Mouse (Mus musculus): Measurements from ENCODE around the gene Sf3a3. TPM values are rescaled to one million over a fixed set of nuclear protein-coding genes. Genes with fewer than 3 reads are reported as not detected.
"Not testable (repeated sequence)": the region's sequence is repeated elsewhere in the genome, so short reads cannot be mapped to it uniquely, and the experiment has no call there.

Sf3a3 gene
- total RNA-seq, 2 experiments from 2014 or later = 45.9 to 47.3 TPM

DNA sequence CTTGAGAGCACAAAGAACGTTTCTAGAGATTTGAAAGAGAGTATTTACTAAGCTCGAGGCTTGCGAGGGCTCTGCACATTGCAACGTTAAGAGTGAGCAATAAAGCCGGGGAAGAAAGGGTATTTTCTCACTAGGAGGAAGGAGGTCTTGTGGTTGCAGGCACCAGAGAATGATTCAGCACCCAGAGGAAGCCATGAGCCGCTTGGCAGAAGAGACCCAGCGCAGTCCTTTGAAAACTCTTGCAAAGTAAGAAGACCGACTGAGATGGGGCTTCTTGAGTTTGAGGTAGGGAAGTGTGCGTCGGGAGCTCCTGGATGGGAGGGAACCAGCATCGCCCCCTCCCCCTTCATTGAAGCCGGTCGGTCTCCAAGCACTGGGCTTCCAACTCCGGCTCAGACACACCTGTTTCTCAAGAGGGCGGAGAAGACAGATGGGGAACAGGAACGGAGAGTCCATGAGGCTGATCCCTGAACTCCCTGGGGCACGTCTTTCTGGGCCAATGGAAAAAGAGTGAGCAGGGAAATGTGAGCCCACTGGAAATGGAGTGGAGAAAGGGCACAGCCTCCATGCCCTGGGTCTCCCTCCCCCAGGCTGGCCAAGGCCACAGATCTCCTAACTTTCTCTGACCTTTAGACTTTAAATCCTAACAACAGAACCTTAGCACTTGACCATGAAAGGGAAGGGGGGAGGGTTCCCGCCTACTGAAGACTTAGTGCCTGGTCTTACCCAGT is 18.6 kb upstream of the Sf3a3 start:
- no peak for DNase-seq
- intact Hi-C loops (cut with DNase I) = no loop called here

DNA sequence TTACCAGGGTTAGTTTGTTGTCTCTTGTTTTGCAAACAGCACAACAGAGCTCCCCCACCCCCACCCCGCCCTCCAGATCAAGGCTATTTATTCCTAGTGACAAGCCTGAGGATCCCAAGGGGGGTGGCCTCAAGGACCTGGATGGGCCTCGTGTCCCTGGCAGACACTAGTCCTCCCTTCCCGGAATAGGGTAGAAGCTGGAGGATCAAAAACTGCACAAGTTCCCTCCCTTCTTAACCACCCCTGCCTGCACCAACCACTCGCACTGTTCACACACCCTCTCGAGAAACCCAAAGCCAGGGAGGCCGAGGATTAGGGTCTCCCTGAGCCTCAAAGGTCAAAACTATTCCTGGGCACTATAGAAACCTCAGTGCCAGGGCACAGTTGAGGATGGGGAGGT is 14.8 kb upstream of the Sf3a3 start:
- intact Hi-C loops (cut with DNase I) = no loop called here
- no peak for DNase-seq

DNA sequence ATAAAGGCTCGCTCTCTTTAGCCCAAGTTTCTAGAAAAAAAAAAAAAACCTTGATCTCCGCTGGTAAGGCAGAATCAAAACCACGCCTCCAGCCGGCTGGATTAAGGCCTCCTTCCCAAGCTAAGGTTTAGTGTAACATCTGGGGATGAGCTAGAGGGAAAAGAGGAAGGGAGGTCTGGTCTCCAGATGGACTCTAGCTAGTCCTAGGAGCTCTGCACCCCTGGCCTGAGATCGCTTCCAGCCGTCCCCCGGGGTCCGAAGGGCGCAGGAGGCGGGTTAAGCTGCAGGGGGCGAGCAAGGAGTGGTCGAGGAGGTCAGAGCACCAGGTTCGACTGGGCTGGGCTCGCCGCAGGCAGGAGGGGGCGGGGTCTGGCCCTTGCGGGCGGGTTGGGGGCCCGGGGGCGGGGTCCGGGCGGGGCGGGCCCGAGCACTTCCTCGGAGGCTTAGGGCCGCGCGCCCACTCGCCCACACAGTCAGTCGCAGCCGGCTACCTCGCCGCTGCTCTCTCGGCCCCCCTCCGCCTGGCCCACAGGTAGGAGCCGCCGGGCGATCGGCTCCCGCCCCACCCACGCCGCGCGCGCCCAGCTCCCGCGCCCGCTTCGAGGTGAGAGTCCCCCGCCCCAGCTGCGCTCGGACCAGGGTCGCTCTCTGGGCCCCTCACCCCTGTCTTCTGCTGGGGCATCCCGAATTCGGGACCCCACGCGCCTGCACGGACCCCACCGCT is 14.2 kb upstream of the Sf3a3 start, which contains the start of gene Fhl3:
Gene Fhl3 (plus strand): TSS at position 454 of the 724 bp plus-strand sequence.
- DNase-seq = peak; percentile 51
- intact Hi-C loops (cut with DNase I) = no loop called here

DNA sequence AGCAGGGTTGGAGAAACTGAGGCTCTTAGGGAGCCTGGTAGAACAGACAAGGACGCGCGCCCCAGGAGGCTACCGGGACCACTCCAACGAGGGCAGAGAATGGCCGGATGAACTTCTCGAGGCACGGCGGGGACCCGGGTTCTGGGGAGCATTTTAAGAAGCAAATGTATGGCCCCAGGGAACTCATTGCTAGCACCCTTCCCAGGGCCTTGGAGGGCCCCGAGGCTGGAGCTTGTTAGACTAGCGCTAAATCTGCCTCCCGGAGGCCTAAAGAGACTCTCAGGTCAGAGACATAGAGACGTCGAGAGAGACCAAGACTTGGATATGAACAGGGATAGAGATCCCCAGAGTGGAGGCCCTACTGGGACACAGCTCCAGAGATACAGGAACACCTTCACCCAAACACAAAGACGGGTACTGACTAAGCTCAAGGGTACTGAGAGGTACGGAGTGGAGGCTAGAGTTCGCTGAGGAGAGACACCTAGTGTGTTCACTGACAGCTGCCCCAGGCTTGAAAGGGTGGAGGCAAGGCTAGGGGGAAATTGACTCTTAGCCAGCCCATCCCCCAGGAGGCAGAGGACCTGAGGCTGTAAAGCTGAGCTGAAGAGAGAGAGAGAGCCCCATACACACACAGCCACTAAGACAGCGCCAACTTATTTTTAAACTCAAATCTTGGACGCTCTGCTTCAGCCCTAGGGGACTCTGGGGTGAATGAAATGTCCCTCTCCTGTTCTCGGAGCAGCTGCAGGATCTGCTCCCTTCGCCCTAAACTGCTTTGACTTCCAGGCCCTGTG is 13.3 kb upstream of the Sf3a3 start:
- DNase-seq = peak; percentile 80
- intact Hi-C loops (cut with DNase I) = no loop called here

DNA sequence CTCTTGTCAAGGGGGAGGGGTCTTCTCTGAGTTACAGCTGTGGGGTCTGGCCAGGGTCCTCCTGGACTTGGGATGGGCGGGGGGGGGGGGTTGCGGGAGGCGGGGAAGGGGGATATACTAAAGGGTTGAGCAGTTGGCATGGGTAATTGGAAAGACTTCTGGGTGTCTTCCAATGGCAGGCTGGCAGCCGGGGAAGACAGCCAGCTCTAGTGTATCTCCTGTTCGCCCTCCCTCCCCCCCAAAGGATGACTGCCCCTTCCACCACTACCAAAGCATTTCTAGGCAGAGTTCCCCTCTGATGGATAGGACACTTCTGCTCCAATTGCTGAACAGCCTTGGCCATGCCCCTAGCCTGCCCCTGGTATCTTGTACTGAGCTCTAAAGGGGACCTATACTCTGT is 12.7 kb upstream of the Sf3a3 start:
- DNase-seq = peak; percentile 84
- intact Hi-C loops (cut with DNase I) = no loop called here

DNA sequence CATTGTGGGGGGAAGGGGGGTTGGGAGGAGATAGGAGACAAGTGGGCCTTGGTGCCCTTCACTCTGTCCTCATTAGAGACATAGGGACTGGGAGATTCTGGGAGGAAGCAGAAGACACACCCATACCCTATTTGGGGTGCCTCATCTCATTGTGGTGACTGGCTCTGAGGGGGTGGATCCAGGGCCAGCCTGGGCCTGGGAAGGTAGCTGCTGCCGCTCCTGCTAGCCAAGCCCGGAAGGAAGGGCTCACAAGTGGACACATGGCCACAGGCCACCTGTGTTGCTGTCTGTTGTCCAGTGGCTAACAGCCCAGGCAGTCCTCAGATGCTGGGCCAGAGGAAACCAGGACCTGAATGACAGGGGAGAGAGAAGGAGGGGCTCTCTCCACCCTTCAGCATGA is 11.2 kb upstream of the Sf3a3 start:
- intact Hi-C loops (cut with DNase I) = no loop called here
- no peak for DNase-seq

DNA sequence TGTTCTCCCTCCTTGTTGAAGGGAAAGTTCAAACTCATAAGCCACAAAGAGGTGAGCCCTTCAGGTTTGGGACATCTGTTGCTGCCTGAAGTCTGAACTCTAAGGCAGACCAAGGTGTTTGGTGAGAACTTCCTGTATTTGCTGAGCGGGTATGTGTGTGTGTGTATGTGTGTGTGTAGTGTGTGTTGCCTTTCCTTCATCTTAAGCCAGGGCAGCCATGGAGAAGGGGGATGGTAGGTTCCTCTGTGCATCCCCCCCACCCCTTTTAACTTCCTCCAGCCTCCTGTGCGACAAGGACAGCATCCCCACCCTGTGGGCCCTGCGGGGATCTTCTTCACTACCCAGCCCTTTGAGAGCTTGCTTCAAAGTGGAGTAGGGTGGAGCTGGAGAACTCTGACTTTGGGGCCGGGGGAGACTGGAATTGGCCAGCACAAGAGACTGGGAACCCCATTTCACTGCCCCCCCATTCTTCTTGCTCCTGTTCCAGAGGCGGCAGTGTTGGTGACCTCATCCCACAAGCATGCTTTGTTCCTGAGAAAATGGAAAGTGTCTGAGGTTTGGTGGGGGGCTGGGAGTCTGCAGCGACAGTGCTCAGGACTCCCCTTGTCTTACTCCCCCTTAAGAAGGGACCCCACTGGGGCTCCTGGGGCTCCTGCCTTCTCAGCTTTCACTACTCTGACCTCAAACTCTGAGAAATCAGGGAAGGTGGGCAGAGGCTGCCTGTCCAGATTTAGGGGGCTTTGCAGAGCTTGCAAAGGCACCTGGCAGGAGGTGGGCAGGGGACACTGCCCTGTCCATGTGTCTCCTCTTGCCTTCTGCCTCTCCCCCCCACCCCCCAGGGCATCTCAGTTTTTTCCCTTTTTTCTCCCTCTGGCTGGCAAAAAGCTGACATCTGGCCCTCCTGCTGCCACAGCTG is 10.4 kb upstream of the Sf3a3 start:
- no peak for DNase-seq

DNA sequence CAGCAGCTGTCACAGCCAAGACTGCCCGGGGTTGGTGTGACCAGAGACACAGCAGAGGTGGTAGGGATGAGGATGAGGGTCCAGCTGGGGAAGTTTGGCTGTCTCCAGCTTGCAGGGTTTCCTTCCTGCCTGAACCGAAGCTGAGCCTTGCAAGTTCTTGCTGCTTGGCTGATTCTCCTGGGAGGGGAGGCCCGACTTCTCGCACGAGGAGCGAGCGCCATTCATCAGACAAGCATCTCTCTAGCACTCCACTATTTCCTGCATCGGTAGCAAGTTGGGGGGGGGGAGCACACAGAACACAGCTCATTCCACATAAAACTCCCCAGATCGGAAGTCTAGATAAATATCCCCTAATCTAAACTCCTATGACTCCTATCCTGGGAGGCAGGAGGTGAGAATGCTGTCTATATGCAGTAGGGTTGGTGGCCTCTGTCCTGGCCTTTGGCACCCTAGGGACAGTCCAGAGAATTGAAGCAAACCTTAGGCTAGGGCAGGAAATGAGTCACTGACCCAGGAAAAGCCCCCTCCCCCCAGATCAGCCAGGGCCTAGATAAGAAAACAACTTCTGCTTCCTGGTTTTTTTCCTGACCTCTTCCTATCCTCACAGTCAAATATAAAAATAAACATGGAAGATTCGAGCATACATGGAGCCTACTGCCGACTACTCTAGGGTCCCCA is 9.6 kb upstream of the Sf3a3 start:
- intact Hi-C loops (cut with DNase I) = no loop called here
- peak; percentile 21 for DNase-seq

More for the DNA sequence above, 10.4 kb upstream of the Sf3a3 start:
- intact Hi-C loops (cut with DNase I) = no loop called here

DNA sequence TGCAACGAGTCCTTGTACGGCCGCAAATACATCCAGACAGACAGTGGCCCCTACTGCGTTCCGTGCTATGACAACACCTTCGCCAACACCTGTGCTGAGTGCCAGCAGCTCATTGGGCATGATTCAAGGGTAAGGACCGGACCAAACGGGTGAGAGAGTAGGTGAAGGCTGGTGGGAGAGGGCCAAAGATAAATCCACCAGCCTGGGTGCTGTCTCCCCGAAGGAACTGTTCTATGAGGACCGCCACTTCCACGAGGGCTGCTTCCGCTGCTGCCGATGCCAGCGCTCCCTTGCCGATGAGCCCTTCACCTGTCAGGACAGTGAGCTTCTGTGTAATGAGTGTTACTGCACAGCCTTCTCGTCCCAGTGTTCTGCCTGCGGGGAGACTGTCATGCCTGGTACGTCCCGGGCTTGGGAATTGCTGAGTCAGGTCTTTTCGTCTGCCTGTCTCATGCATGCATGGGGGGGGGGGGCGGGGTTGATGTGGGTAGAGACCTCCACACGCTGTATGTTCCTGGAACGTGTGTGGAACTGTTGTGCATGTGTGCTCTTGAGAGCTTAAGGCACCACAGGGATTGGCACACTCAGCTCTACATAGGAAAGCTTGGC is 8.8 kb upstream of the Sf3a3 start:
- intact Hi-C loops (cut with DNase I) = no loop called here
- DNase-seq = no peak

DNA sequence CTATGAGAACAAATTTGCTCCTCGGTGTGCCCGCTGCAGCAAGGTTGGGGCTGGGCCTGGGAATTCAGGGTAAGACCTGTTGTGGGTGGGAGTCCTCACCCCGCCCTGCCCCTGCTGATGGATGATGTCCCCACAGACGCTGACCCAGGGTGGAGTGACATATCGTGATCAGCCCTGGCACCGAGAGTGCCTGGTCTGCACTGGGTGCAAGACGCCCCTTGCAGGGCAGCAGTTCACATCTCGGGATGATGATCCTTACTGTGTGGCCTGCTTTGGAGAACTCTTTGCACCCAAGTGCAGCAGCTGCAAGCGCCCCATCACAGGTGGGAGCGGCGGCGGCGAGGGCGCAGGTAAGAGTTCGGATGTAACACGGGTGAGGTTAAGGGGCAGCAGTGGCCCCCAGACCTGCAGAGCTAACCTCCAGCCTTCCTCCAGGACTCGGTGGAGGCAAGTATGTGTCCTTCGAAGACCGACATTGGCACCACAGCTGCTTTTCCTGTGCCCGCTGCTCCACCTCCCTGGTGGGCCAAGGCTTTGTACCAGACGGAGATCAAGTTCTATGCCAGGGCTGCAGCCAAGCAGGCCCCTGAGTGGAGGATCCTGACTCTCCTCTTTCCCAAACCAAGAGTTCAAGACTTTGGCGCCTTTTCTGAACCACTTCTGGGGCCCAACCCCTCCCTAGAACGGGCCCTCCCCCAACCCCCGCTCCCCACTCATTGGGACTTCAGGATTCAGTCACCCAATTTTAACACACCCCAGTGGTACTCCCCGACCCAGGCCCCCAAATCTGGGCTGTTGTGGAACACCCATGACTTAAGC is 7.0 kb upstream of the Sf3a3 start:
- intact Hi-C loops (cut with DNase I); DNase-seq: not testable (repeated sequence)

DNA sequence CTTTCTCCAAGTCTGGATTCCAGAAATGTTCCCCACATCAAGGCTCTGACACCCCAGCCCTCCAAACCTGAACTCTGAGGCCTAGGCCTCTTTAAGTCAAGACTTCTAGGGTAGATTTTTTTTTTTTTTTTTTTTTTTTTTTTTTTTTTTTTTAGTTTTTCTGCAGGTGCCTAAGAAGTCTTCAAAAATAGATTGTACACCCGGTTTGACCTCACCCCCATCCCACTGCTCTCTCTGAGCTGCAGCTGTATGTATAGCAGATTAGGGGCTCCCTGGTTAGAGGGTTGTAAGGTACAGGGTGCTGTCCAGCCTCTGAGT is 6.4 kb upstream of the Sf3a3 start:
- DNase-seq; intact Hi-C loops (cut with DNase I): not testable (repeated sequence)

DNA sequence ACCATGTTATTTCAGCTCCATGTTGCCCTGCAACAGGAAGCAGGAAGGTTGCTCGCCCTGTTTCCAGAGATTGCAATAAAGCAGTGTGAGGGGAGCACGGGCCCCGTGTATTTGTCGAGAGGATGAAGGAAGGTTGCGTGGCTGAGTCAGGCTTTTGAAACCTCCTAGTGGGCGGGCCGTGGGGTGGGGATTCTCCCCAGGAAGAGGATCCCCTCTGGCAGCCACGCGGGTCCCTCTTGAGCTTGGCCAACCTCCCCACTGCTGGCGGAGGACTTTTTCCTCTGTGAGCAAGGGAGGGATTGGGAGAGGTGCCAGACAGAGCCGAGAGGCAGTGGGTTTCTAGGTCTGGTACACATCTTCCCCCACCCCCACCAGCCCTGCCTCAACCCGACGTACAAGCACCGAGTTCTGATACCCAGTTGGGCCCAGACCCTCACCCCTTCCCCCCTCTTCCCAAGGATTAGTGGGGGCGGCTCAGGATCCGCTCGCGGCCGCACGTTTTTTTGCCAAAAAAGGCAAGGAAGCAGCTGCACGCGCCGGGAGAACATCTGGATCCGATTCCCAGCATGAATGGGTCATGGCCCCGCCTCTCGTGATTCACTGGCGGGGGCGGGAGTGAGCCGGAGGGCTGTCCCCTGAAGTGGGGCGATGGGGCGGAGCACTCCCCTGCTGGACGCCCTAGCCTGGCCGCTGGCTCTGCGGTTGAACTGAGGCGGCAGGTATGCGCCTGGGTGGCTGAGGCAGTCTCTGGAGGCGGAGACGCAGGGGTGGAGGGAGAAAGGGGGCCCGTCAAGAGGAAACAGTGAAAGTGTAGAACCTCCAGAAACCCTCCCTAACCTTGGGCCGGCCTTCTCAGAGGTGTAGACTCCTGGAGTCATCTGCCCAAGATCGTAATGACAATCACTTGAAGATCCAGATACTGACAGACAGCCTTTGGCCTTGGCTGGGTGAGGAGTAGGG is 5.8 kb upstream of the Sf3a3 start:
- peak; percentile 72 for DNase-seq
- intact Hi-C loops (cut with DNase I) = no loop called here

DNA sequence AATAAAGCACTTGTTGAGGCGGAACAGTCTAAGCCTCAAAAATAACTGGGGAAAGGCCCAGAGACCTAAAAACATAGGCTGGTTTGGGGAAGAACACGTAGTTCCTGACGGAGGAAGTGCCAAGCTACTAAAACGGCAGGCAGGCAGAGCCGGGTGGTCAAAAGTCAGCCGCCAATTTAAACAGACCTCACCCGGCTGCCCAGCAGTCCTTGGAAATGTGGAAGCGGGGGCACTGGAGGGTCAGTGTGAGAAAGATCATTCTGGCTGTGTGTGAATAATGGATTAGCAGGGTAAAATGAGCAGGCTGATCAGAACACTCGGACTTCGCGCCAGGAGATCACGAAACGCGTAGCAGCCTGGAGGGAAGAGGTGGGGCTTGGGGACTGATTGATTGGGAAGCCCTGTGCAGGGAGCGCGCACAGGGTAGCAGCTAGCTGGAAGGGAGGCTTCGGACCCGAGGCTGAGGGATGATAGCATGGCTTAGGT is 4.6 kb upstream of the Sf3a3 start:
- no peak for DNase-seq
- intact Hi-C loops (cut with DNase I) = no loop called here

DNA sequence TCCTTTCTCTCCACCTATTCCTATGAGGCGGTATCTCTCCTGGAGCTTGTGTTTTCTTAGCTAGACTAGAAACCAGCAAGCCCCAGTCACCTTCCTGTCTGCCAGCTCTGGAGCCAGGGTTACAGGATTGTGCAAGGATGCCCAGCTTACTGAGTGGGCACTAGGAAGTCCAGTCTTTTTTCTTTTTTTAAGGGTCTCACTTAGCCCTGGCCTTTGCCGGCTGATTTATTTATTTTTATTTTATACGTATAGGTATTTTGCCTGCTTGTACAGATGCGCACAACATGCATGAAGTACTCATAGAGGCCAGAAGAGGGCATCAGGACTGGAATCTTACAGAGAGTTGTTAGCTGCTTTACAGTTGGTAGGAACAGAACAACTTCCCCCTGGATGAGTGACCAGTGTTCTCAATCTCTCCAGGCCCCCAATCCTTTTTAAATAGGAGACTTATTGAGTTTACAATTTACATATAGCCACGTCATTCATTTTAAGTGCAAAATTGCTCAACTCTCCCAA is 3.7 kb upstream of the Sf3a3 start:
- no peak for DNase-seq
- intact Hi-C loops (cut with DNase I) = no loop called here

DNA sequence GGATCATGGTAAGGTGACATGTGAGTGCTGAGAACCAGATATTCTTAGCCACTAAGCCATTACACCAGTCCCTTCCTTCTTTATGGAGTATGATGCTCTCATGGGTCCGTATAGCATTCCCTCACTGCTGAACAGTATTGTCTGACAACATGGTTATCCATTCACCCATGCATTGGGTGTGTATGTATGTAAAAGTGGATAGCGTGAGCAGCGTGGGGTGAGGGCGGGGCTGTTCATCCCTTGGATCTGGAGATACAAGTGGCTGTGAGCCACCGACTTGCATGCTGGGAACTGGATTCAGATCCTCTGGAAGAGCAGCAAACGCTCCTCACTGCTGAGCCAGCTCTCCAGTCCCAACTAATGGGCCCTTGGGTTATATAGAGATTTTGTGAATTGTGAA is 2.0 kb upstream of the Sf3a3 start:
- DNase-seq = no peak
- intact Hi-C loops (cut with DNase I) = no loop called here

DNA sequence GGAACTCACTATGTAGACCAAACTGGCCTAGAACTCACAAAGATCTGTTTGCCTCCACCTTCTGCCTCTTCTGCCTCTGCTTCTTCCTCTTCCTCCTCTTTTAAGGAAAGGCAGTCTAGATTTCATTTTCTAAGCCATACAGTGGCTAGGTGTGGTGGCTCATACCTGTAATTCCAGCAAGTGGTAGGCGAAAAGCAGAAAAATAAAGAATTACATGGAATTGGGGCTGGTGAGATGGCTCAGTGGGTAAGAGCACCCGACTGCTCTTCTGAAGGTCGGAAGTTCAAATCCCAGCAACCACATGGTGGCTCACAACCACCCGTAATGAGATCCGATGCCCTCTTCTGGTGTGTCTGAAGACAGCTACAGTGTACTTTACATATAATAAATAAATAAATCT is 726 bp upstream of the Sf3a3 start:
- intact Hi-C loops (cut with DNase I); DNase-seq: not testable (repeated sequence)

DNA sequence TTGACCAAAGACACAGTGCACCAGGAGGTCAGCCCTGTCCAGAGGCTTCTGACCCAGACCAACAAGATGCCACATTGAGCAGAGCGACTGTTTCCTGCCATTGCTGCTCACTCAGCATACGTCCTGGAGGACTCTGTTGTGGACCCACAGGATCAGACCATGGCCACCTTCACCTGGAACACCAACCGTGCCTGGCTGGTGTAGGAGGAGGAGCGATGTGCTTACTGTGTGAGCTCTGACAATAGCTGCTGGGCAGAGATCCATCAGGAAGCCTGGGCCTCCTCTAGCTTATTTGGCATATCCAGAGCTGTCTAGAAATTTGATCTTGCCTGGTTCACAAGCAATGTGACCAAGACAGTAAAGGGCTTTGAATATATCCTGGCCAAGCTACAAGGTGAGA is 4.5 kb downstream of the Sf3a3 start:
- DNase-seq = no peak
- intact Hi-C loops (cut with DNase I) = no loop called here
